Mouse (Mus musculus): Measurements from ENCODE around the gene Fam13a. TPM values are rescaled to one million over a fixed set of nuclear protein-coding genes. Genes with fewer than 3 reads are reported as not detected.

Fam13a gene
- polyA plus RNA-seq (2012; rRNA removed), result 2.3 and 2.6 TPM in 2 replicates

GRCm38 (mm10) chr6:59024164-59024724, at the start of gene Fam13a:
Gene Fam13a (minus strand): TSS chr6:59024549.
- Histone ChIP-seq H3K4me1 (replicated peaks; ENCODE audit: control insufficient read depth, insufficient read depth, low read length) (0 out of 2 replicates have a peak, but pooled peaks cover 4% of the 10 kb centered on the region), H3K27ac (ENCODE audit: control insufficient read depth, insufficient read depth, low read length) (no peak within 1 kb of the TSS), H3K4me3 (ENCODE audit: control insufficient read depth, insufficient read depth, low read length) (peak within 1 kb of the TSS; percentile 61), H3K36me3 (ENCODE audit: control insufficient read depth, insufficient read depth, low read length) (no peaks in the 10 kb centered on the region), H3K27me3 (ENCODE audit: control insufficient read depth, insufficient read depth, low read length) (no peaks in the 10 kb centered on the region)
- TF ChIP-seq CTCF (IDR thresholded peaks at IDR 0.05; ENCODE audit: borderline replicate concordance, control insufficient read depth, extremely low read depth, insufficient read depth, low read length, poor library complexity) (no peak), POLR2A (IDR thresholded peaks at IDR 0.05; ENCODE audit: control insufficient read depth, extremely low read depth, insufficient read depth, low read length, poor library complexity) (no peak)
- peak; percentile 45 for DNase-seq
- WGBS, result 1% methylated on average over 16 of the region's 16 CpGs

GRCm38 (mm10) chr6:59072096-59073060, 48.0 kb upstream of the Fam13a start:
- Histone ChIP-seq H3K27me3 (ENCODE audit: control insufficient read depth, insufficient read depth, low read length) (no peaks in the 10 kb centered on the region), H3K27ac (ENCODE audit: control insufficient read depth, insufficient read depth, low read length) (no peak overlapping the region), H3K4me1 (replicated peaks; ENCODE audit: control insufficient read depth, insufficient read depth, low read length) (no peaks in the 10 kb centered on the region), H3K36me3 (ENCODE audit: control insufficient read depth, insufficient read depth, low read length) (no peaks in the 10 kb centered on the region), H3K4me3 (ENCODE audit: control insufficient read depth, insufficient read depth, low read length) (no peak overlapping the region)
- no peak for DNase-seq
- TF ChIP-seq POLR2A (IDR thresholded peaks at IDR 0.05; ENCODE audit: control insufficient read depth, extremely low read depth, insufficient read depth, low read length, poor library complexity) (no peak), CTCF (IDR thresholded peaks at IDR 0.05; ENCODE audit: borderline replicate concordance, control insufficient read depth, extremely low read depth, insufficient read depth, low read length, poor library complexity) (no peak)
- WGBS, result 91% methylated on average over 5 of the region's 5 CpGs

- no peak overlapping the region for H3K27ac ChIP-seq (ENCODE audit: control insufficient read depth, insufficient read depth, low read length)
- H3K4me1 ChIP-seq (replicated peaks; ENCODE audit: control insufficient read depth, insufficient read depth, low read length), result no peaks in the 10 kb centered on the region
- no peak overlapping the region for H3K4me3 ChIP-seq (ENCODE audit: control insufficient read depth, insufficient read depth, low read length)
- H3K36me3 ChIP-seq (ENCODE audit: control insufficient read depth, insufficient read depth, low read length), result no peaks in the 10 kb centered on the region
- no peaks in the 10 kb centered on the region for H3K27me3 ChIP-seq (ENCODE audit: control insufficient read depth, insufficient read depth, low read length)
- DNase-seq, result no peak
- TF ChIP-seq POLR2A (IDR thresholded peaks at IDR 0.05; ENCODE audit: control insufficient read depth, extremely low read depth, insufficient read depth, low read length, poor library complexity) (no peak), CTCF (IDR thresholded peaks at IDR 0.05; ENCODE audit: borderline replicate concordance, control insufficient read depth, extremely low read depth, insufficient read depth, low read length, poor library complexity) (no peak)
- WGBS, result 94% methylated on average over 3 of the region's 3 CpGs
Observed at GRCm38 (mm10) chr6:59071691-59072090, 47.3 kb upstream of the Fam13a start.

GRCm38 (mm10) chr6:59068187-59068586, 43.8 kb upstream of the Fam13a start:
- TF ChIP-seq CTCF (IDR thresholded peaks at IDR 0.05; ENCODE audit: borderline replicate concordance, control insufficient read depth, extremely low read depth, insufficient read depth, low read length, poor library complexity), result no peak
- no peak for TF ChIP-seq POLR2A (IDR thresholded peaks at IDR 0.05; ENCODE audit: control insufficient read depth, extremely low read depth, insufficient read depth, low read length, poor library complexity)
- no peaks in the 10 kb centered on the region for H3K36me3 ChIP-seq (ENCODE audit: control insufficient read depth, insufficient read depth, low read length)
- no peaks in the 10 kb centered on the region for H3K4me1 ChIP-seq (replicated peaks; ENCODE audit: control insufficient read depth, insufficient read depth, low read length)
- H3K27me3 ChIP-seq (ENCODE audit: control insufficient read depth, insufficient read depth, low read length), result no peaks in the 10 kb centered on the region
- no peak overlapping the region for H3K4me3 ChIP-seq (ENCODE audit: control insufficient read depth, insufficient read depth, low read length)
- 90% methylated on average over 5 of the region's 5 CpGs for WGBS
- no peak for DNase-seq
- H3K27ac ChIP-seq (ENCODE audit: control insufficient read depth, insufficient read depth, low read length), result no peak overlapping the region

GRCm38 (mm10) chr6:59064440-59064839, 40.1 kb upstream of the Fam13a start:
- no peak for DNase-seq
- WGBS, result 35% methylated on average over 4 of the region's 4 CpGs
- H3K36me3 ChIP-seq (ENCODE audit: control insufficient read depth, insufficient read depth, low read length), result no peaks in the 10 kb centered on the region
- TF ChIP-seq CTCF (IDR thresholded peaks at IDR 0.05; ENCODE audit: borderline replicate concordance, control insufficient read depth, extremely low read depth, insufficient read depth, low read length, poor library complexity), result no peak
- no peak for TF ChIP-seq POLR2A (IDR thresholded peaks at IDR 0.05; ENCODE audit: control insufficient read depth, extremely low read depth, insufficient read depth, low read length, poor library complexity)
- no peak overlapping the region for H3K27ac ChIP-seq (ENCODE audit: control insufficient read depth, insufficient read depth, low read length)
- no peaks in the 10 kb centered on the region for H3K4me1 ChIP-seq (replicated peaks; ENCODE audit: control insufficient read depth, insufficient read depth, low read length)
- H3K27me3 ChIP-seq (ENCODE audit: control insufficient read depth, insufficient read depth, low read length), result no peaks in the 10 kb centered on the region
- H3K4me3 ChIP-seq (ENCODE audit: control insufficient read depth, insufficient read depth, low read length), result no peak overlapping the region

- no peaks in the 10 kb centered on the region for H3K27me3 ChIP-seq (ENCODE audit: control insufficient read depth, insufficient read depth, low read length)
- H3K4me1 ChIP-seq (replicated peaks; ENCODE audit: control insufficient read depth, insufficient read depth, low read length), result no peaks in the 10 kb centered on the region
- no peak overlapping the region for H3K27ac ChIP-seq (ENCODE audit: control insufficient read depth, insufficient read depth, low read length)
- no peak for TF ChIP-seq CTCF (IDR thresholded peaks at IDR 0.05; ENCODE audit: borderline replicate concordance, control insufficient read depth, extremely low read depth, insufficient read depth, low read length, poor library complexity)
- TF ChIP-seq POLR2A (IDR thresholded peaks at IDR 0.05; ENCODE audit: control insufficient read depth, extremely low read depth, insufficient read depth, low read length, poor library complexity), result no peak
- WGBS, result 93% methylated on average over 2 of the region's 2 CpGs
- H3K36me3 ChIP-seq (ENCODE audit: control insufficient read depth, insufficient read depth, low read length), result no peaks in the 10 kb centered on the region
- no peak for DNase-seq
- H3K4me3 ChIP-seq (ENCODE audit: control insufficient read depth, insufficient read depth, low read length), result no peak overlapping the region
Observed at GRCm38 (mm10) chr6:59053232-59053631, 28.9 kb upstream of the Fam13a start.
